ENCODE assay signal across 8 mouse cellular contexts in genomic region chr19:34746688-34747504, GRCm38 (mm10). TPM values are rescaled to one million over a fixed set of nuclear protein-coding genes. Genes with fewer than 3 reads are reported as not detected.
DNase-seq lines count a peak whose midpoint lies in the region; ATAC-seq and TF ChIP-seq lines count a peak whose summit lies in the region.

Gene Slc16a12, minus strand, starts transcription at chr19:34747289.

- peak; percentile 27; the same call in 1 of the 2 replicates for TF ChIP-seq POLR2A in small intestine, adult 2 months (IDR thresholded peaks at IDR 0.05; ENCODE audit: low read depth, low read length)

- peak; percentile 33 for ATAC-seq in Patski
- ATAC-seq in forebrain, embryonic 11.5 days (replicated peaks; ENCODE audit: low FRiP score) = peak; percentile 83
- peak; percentile 47; the same call in 1 of the 2 replicates for ATAC-seq in megakaryocyte, adult 5-6 weeks (ENCODE audit: poor library complexity, severe bottlenecking)

- DNase-seq in B cell, adult 2 months = peak; percentile 28 to 29
- DNase-seq in Patski (ENCODE audit: low read depth, low spot score) = no peak
- peak; percentile 74 for DNase-seq in forebrain, embryonic 11.5 days (ENCODE audit: low spot score)
- peak; percentile 29 to 52 for DNase-seq in heart, postnatal 36 days
- DNase-seq in left cerebral cortex, postnatal 25 days (ENCODE audit: low spot score in 2 of 2) = peak; percentile 6 to 9
- DNase-seq in layer of hippocampus, adult 11-12 months (ENCODE audit: low spot score) = no peak

- 2% methylated on average over 60 of the region's 61 CpGs for WGBS in forebrain, embryonic 11.5 days
- WGBS in small intestine, adult 2 months = under 1% methylated on average over 61 of the region's 61 CpGs

- peak within 1 kb of the TSS; percentile 58 for H3K4me3 ChIP-seq in forebrain, embryonic 11.5 days (ENCODE audit: low read depth, low read length)
- peak within 1 kb of the TSS; percentile 64 for H3K4me3 ChIP-seq in small intestine, adult 2 months (ENCODE audit: low read depth, low read length)

- H3K4me1 ChIP-seq in forebrain, embryonic 11.5 days (replicated peaks; ENCODE audit: control insufficient read depth, insufficient read depth, low read length) = 0 out of 2 replicates have a peak, but pooled peaks cover 2% of the 10 kb centered on the region
- H3K4me1 ChIP-seq in small intestine, adult 2 months (ENCODE audit: control insufficient read depth, insufficient read depth, insufficient read length, low read length) = 0 out of 2 replicates have a peak, but pooled peaks cover 4% of the 10 kb centered on the region

- peaks cover 30% of the 10 kb centered on the region for H3K27me3 ChIP-seq in Patski
- peaks cover 10% of the 10 kb centered on the region for H3K27me3 ChIP-seq in forebrain, embryonic 11.5 days (ENCODE audit: control insufficient read depth, insufficient read depth, low read length)
- H3K27me3 ChIP-seq in small intestine, adult 2 months (ENCODE audit: control insufficient read depth, insufficient read depth, low read length) = peaks cover 7% of the 10 kb centered on the region

- H3K4me2 ChIP-seq in forebrain, embryonic 11.5 days (ENCODE audit: low read depth, low read length, severe bottlenecking) = peak within 1 kb of the TSS; percentile 99

- in situ Hi-C loops in Patski (cut with MboI; ENCODE audit: low pct_unique_long_range_greater_than_20kb) = no loop called here

- no peak within 1 kb of the TSS for H3K27ac ChIP-seq in forebrain, embryonic 11.5 days (ENCODE audit: low read depth, low read length)
- 0 out of 2 replicates have a peak within 1 kb of the TSS, but pooled peaks have one; percentile 7 for H3K27ac ChIP-seq in small intestine, adult 2 months (ENCODE audit: insufficient read depth, low read depth, low read length)

- CTCF ChIA-PET in Patski (lab: Charles Lee) = interaction anchor here (2.9 kb wide), 1 partner anchor 27 kb away, joined by 8 read pairs; no protein-coding TSS in a partner anchor

- POLR2A ChIA-PET in Patski (lab: Charles Lee) = interaction anchor here (0.6 kb wide), 1 partner anchor 18 kb away, joined by 3 read pairs; no protein-coding TSS in a partner anchor

- H3K36me3 ChIP-seq in forebrain, embryonic 11.5 days (ENCODE audit: control insufficient read depth, insufficient read depth, low read length) = no peaks in the 10 kb centered on the region
- H3K36me3 ChIP-seq in small intestine, adult 2 months (ENCODE audit: control insufficient read depth, insufficient read depth, low read length) = no peaks in the 10 kb centered on the region

- no peak for TF ChIP-seq CTCF in Patski (IDR thresholded peaks at IDR 0.05)
- no peak for TF ChIP-seq CTCF in small intestine, adult 2 months (IDR thresholded peaks at IDR 0.05; ENCODE audit: extremely low read depth, insufficient read length, insufficient replicate concordance, low read depth, low read length)

- intact Hi-C loops in heart, postnatal 36 days (cut with DNase I) = no loop called here
- intact Hi-C loops in left cerebral cortex, postnatal 25 days (cut with DNase I) = no loop called here

- no peaks in the 10 kb centered on the region for H3K9me3 ChIP-seq in forebrain, embryonic 11.5 days (ENCODE audit: control insufficient read depth, low read length)

- peak within 1 kb of the TSS; percentile 63 for H3K9ac ChIP-seq in forebrain, embryonic 11.5 days (ENCODE audit: low read length)

RNA-seq across cellular contexts. Expression of gene Slc16a12, which starts in this region (rescaled TPM):
- polyA plus RNA-seq in Patski (2021) = 0.19 TPM
- polyA plus RNA-seq in forebrain, embryonic 11.5 days (2014; fragmentation: Nextera tagmentation; extraction: Ambion mirVana) = 0.91 and 1.3 TPM in 2 replicates
- total RNA-seq in heart, postnatal 36 days (2021) = 1 to 10 TPM; 1.7 to 1.9 TPM
- total RNA-seq in left cerebral cortex, postnatal 25 days (2021) = 1 to 10 TPM; 3.0 to 3.8 TPM
- total RNA-seq in megakaryocyte, adult 5-6 weeks (2015) = not detected in 2 replicates
- total RNA-seq in megakaryocyte, adult 5-6 weeks (2017) = not detected in 2 replicates
- polyA plus RNA-seq in small intestine, adult 2 months (2012; rRNA removed) = 1.1 and 1.3 TPM in 2 replicates

Comparison
In these comparisons a context has a peak if more than half of its experiments do, and no peak if none do; other contexts are left out.
1. Peak in ATAC-seq in Patski; RNA of the gene not detected or under 1 TPM.
2. Peak in ATAC-seq in megakaryocyte, adult 5-6 weeks; RNA of the gene not detected or under 1 TPM.
3. DNase-seq: peak in B cell, adult 2 months (2 of 2), forebrain, embryonic 11.5 days (single experiment), heart, postnatal 36 days (2 of 2) and left cerebral cortex, postnatal 25 days (2 of 2); none in Patski (single experiment) and layer of hippocampus, adult 11-12 months (single experiment).
4. ATAC-seq: peak in every context shown above with its lines; median percentile 83 in forebrain, embryonic 11.5 days; 47 in megakaryocyte, adult 5-6 weeks; 33 in Patski.